Mouse (Mus musculus) liver, adult (tissue): ENCODE results near the gene Hist1h2bf.
"Not testable (repeated sequence)": the region's sequence is repeated elsewhere in the genome, so short reads cannot be mapped to it uniquely, and the experiment has no call there.

Source experiments
- GATA4 ChIP-seq: IDR thresholded peaks from 2 replicates; pipeline ENCODE4 v1.6.1; 2014; ENCODE audit warnings: mild to moderate bottlenecking, low read length; ENCODE audit not compliant: insufficient replicate concordance

Gene Hist1h2bf

GRCm38 (mm10) chr13:23576906-23577639, 3.1 kb upstream of the Hist1h2bf start:
- no peak for TF ChIP-seq GATA4

- TF ChIP-seq GATA4: no peak
These were observed 2.4 kb upstream of the Hist1h2bf start for GRCm38 (mm10) chr13:23576351-23576881.

- no peak for TF ChIP-seq GATA4
These were observed 1.4 kb upstream of the Hist1h2bf start, which contains the start of gene Hist1h3d for GRCm38 (mm10) chr13:23575271-23575851. TSS of gene Hist1h3d (plus strand) at chr13:23575763.

DNA sequence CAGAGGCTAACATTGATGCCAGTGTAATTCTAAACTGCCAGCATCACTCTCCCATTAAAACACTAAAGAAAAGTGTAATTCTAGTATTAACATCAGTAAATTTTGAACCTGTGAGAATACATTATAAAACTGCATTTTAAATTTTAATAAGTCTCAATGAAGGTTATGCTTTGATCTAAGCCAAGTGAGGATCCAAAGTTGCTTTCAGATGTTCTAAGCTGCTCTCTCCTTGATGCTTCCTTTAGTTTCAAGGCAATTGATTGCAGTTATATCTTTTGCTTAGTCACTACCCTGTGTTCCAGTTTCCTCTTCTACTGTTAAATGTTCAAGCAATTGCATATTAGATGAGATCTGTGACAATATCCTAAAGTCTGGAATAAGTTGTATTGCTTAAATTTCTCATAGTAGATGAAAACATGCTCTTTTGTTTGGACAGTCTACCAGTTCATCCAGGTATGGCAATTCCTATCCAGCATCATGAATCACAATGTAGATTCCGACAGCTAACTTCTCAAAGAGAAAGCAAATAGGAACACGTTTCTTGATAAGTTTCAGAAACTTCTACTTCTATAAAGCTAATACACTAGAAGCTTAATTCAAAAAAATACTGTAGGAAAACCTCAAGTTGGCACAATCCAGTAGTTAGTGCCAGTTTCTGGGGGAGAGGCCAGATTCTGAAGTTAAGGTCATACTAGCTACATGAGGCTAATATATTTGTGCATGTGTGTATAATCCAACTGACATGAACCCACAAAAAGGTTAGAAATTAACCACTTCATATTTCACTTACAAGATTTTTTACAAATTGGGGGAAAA, 1.6 kb downstream of the Hist1h2bf start:
- no peak for TF ChIP-seq GATA4

- TF ChIP-seq GATA4: peak; percentile 27; the same call in 1 of the 2 replicates
These were observed 2.9 kb downstream of the Hist1h2bf start, which contains the start of the genes Hist1h2ae and Hist1h2bg for GRCm38 (mm10) chr13:23571022-23571503. TSS of gene Hist1h2ae (minus strand) at chr13:23571220. TSS of gene Hist1h2bg (plus strand) at chr13:23571396.

DNA sequence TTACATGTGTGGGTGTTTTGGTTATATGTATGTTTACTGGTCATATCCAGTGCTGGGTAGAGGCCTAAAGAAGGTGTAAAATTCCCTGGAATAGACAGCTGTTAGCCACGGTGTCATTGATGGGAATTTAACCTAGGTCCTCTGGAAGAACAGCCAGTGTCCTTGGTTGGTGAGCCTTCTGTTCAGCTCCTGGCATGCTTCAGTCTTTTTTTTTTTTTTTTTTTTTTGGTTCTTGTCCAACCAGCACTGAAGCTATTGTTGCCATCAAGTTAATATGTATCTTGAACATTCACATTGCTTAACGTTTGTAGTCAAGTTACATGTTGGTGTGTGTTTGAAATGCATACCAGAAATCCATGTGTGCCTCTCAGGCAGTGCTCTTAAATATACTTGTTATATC, 9.5 kb downstream of the Hist1h2bf start:
- TF ChIP-seq GATA4: no peak

DNA sequence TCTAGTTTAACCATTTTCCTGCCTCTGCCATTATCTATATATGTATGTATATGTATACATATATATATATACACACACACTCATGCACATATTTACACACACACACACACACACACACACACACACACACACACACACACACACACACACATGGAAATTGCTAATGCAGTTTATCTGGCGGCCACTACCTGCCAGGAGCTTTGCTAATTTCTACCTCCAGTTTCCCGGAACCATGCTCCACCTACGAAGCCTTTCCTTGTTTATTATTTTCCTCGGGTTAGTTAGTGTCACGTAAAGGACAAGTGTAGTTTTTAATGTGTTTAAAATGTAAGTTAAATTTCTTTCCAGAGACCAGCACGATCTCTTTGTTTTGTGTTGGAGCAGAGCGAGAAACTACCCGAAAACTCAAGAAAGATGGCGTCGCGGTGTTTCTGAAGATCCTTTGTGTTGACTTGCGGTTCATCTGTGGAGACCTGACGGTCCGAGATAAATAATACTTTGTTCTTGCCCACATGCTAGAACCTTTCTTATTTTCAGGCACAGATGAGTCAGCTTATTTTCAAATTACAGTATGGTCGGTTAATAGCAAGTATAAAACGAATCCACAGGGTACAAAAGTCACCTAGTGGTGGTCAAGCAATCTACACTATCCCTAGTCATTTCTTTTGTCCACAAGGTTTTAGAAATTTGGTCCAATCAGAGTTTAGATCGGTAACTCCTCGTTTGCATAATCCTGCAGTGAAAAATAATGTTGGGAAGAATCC, 11.1 kb downstream of the Hist1h2bf start:
- no peak for TF ChIP-seq GATA4

DNA sequence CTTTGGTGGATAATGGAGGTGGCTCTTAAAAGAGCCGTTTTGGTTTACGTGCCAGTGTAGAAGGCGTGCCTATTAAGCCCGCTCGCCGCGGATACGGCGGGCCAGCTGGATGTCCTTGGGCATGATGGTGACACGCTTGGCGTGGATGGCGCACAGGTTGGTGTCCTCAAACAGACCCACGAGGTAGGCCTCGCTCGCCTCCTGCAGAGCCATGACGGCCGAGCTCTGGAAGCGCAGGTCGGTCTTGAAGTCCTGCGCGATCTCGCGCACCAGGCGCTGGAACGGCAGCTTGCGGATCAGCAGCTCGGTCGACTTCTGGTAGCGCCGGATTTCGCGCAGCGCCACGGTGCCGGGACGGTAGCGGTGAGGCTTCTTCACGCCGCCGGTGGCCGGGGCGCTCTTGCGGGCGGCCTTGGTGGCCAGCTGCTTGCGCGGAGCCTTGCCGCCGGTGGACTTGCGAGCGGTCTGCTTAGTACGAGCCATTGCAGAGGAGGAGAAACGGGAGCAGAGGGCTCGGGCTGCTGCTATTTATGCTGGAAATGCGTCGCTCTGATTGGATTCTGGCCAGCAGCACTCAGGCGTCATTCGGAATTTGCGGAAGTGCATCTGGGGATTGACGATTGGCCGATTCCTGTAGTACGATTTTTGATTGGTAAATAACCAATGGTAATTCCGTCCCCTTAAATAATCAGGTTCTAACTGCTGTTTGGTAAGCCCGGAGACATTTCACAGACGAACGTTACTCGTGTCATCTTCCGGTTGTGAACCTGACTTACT, 11.9 kb downstream of the Hist1h2bf start, which contains the start of gene Hist1h3e:
TSS of gene Hist1h3e (minus strand) at position 487 of the 777 bp plus-strand sequence.
- not testable (repeated sequence) for TF ChIP-seq GATA4

DNA sequence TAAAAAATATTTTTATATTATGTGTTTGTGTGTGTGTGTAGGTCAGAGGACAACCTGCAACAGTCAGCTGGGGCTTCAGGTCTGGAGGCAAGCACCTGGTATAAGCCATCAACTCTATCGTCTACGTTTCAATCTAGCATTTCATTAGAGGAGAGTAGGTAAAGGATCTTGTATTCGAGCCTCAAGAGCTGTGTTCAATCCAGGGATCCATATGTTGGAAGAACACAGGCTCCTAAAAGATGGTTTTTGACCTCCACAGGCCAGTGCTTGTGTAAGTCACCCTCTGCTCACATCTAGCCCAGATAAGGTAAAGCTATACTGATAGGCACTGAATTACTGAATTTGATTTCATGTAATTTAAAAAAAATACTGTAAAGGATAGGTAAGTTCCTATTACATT, 17.1 kb downstream of the Hist1h2bf start:
- no peak for TF ChIP-seq GATA4

- TF ChIP-seq GATA4: no peak
These were observed 18.1 kb downstream of the Hist1h2bf start for GRCm38 (mm10) chr13:23555839-23556416.

DNA sequence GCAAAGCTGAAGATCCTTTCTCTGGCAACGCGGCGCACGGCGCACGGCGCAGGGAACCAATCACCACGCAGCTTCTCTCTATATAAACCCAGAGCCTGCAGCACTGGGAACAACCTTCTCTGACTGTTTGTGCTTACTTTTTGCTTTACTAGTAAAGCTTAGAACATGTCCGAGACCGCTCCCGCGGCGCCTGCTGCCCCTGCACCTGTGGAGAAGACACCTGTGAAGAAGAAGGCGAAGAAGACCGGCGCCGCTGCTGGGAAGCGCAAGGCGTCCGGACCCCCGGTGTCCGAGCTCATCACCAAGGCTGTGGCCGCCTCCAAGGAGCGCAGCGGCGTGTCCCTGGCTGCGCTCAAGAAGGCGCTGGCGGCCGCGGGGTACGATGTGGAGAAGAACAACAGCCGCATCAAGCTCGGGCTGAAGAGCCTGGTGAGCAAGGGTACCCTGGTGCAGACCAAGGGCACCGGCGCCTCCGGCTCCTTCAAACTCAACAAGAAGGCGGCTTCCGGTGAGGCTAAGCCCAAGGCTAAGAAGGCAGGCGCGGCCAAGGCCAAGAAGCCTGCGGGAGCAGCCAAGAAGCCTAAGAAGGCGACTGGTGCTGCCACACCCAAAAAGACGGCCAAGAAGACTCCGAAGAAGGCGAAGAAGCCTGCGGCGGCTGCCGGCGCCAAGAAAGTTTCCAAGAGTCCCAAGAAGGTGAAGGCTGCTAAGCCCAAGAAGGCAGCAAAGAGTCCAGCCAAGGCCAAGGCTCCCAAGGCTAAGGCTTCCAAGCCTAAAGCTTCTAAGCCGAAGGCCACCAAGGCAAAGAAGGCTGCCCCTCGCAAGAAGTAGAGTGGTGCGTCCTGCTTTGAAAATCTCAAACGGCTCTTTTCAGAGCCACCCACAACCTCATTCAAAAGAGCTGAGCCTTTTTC, 18.8 kb downstream of the Hist1h2bf start:
- no peak for TF ChIP-seq GATA4

DNA sequence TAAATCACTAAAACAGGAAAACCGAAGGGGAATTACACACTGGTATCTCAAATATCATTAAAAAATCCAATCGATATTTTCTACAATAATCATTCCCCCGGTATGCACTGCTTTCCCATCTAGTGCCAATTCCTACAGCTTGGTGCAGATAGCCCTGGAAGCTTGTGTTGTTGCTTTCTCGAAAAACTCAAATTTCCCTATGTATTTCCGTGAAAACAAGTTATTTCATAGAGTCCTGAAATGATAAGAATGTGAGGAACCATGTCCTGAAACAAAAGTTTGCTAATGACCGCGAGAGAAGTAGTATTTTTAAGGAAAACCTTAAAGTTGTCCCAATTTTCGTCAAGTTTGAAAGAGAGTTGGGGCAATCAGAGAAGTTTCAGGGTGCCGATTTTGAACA, 19.6 kb downstream of the Hist1h2bf start:
- no peak for TF ChIP-seq GATA4
